Mouse (Mus musculus): Measurements from ENCODE around the gene Best3. TPM values are rescaled to one million over a fixed set of nuclear protein-coding genes. Genes with fewer than 3 reads are reported as not detected.
"Not testable (repeated sequence)": the region's sequence is repeated elsewhere in the genome, so short reads cannot be mapped to it uniquely, and the experiment has no call there.

Gene Best3
- polyA plus RNA-seq, 1 experiment: 0.06 TPM

DNA sequence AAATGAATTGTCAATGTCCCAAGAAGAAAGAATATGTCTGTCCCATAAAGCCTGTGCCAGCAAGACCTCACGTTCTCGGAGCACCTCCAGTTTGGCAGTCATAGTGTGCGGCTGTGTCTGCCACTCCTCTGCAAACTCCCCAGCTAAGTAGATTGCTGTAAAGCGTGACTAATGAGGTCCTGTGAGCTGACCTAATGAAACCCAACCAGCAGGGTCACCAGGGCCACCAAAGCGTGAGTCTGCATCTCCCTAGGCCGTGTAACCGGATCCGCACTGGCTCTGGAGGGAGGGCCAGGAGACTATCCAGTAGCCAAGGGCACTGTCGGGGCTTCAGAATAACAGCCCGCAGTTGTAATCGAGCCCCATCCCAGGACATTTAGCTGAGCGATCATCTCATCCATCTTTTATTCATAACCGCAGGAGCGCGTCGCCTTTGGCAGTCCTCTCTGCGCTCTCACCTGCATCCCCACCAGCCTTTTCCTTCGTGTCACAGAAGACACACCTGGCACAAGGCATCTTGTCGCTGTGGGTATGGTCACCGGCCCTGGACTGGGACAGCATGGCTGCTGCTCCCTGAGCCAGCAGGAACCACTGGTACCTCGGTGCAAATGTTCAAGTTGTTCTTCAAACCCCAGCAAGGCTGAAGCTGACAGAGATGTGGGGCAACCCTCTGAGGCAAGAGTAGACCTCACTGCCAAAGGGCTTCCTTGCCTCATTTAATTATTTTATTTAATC, 35.1 kb downstream of the Best3 start:
- DNase-seq (ENCODE audit: low read depth, low spot score): no peak
- 48% methylated on average over 21 of the region's 21 CpGs for WGBS

DNA sequence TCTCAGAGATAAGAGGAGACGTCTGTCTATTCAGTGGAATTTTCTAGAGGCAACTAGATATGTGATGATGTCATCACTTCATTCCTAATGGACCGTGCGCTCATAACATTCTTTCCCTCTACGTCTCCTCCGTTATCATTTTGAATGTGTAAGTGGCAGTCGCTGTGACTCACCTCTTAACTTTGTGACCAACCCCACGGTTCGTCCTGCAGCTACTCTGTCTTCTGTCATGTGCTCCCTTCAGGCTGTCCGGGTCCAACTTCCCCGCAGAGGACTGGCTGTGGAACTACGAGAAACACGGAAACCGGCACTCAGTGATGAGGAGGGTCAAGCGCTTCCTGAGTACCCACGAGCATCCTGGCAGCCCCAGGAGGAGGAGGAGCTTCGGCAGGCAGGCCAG, 37.6 kb downstream of the Best3 start:
- DNase-seq (ENCODE audit: low read depth, low spot score): no peak
- 36% methylated on average over 16 of the region's 16 CpGs for WGBS

DNA sequence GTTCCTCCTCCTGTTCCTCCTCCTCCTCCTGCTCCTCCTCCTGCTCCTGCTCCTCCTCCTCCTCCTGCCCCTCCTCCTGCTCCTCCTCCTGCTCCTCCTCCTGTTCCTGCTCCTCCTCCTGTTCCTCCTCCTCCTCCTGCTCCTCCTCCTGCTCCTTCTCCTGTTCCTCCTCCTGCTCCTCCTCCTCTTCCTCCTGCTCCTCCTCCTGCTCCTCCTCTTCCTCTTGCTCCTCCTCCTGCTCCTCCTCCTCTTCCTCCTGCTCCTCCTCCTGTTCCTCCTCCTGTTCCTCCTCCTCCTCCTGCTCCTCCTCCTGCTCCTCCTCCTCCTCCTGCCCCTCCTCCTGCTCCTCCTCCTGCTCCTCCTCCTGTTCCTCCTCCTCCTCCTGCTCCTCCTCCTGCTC, 39.7 kb downstream of the Best3 start:
- DNase-seq (ENCODE audit: low read depth, low spot score): not testable (repeated sequence)

DNA sequence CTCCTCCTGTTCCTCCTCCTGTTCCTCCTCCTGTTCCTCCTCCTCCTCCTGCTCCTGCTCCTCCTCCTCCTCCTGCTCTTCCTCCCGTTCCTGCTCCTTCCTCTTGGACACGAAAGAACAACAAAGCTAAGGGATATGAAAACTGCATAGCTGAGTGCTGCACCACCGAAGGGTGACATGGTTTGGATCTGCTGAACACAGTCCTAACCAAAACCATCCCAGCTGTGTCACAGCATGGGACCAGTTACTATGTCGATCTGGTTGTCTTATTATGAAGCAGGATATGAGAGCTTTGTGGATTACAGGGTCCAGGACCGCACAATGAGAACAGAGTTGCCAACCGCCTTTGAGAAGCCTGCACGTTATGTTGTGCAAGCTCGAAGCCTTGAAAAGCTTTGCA, 40.1 kb downstream of the Best3 start:
- 57% methylated on average over 8 of the region's 8 CpGs for WGBS
- no peak for DNase-seq (ENCODE audit: low read depth, low spot score)

DNA sequence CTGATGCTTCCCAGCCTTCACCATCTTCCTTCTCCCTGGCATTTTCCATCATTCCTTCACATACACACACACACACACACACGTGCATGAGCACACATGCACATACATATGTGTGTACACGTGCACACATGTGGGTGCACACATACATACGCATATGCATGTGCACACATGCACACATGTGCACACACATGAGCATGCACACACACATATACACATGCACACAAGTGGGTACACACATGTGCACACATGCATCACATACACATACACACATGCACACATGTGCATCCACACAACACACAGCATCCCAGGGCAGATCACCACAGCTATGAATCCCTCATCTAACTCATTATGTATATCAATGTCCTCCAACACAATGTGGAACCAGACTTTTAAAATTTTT, 45.0 kb downstream of the Best3 start:
- no peak for DNase-seq (ENCODE audit: low read depth, low spot score)
- WGBS: 90% methylated on average over 3 of the region's 3 CpGs

DNA sequence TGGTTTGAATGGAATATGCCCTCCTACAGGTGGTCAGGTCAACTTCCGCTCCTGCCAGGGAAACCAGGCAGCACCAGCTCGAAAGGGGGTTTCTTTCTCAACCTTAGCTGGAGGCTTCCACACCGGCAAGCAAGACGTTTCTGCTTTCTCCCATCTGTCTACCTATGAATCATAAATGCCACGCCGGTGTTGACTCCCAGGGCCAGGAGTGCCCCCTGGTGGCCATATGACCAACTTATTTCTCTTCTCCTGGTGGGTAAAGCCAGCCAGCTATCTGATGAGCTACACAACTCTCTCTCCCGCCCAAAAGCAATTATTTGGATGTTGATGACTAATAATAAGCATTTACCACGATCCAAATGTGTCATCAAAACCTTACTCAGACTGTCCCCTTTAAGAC, 47.7 kb downstream of the Best3 start:
- WGBS: 11% methylated on average over 8 of the region's 8 CpGs
- DNase-seq (ENCODE audit: low read depth, low spot score): peak; percentile 66

DNA sequence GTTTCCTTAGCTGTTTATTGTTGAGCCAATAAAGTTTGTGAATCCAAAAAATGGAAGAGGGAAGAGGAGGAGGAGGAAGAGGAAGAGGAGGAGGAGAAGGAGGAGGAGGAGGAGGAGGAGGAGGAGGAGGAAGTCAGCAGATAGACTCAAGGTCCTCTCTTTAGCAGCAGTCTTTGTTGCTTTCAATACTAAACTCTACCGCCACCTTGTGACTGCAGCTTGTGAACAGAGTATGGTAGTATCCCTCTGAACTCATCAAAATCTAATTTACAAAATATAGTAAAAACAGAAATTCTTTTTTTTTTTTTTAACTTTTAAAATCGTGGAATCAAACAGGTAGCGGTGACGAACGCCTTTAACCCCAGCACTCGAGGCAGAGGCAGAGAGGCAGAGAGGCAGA, 54.2 kb downstream of the Best3 start:
- no peak for DNase-seq (ENCODE audit: low read depth, low spot score)
- 62% methylated on average over 6 of the region's 6 CpGs for WGBS

DNA sequence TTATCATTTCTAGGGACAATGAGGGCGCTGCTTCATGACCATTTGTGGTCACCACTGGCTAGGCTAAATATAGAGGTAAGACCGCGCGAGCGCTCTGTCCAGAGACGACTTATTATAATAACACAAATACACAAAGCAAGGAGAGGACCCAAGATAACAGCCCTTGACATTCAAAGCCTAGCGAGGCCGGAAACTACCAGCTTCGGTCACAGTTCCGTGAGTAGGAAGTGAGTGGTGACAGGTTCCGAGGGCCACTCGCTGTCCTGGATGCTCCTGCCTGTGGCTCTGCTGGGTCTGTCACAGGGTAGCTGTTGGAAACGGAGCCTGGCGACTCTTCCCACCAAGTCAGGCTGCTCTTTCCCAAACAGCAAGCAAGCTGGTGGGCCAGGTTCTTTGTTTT, 56.2 kb downstream of the Best3 start:
- DNase-seq (ENCODE audit: low read depth, low spot score): no peak
- 82% methylated on average over 14 of the region's 14 CpGs for whole genome bisulfite sequencing

DNA sequence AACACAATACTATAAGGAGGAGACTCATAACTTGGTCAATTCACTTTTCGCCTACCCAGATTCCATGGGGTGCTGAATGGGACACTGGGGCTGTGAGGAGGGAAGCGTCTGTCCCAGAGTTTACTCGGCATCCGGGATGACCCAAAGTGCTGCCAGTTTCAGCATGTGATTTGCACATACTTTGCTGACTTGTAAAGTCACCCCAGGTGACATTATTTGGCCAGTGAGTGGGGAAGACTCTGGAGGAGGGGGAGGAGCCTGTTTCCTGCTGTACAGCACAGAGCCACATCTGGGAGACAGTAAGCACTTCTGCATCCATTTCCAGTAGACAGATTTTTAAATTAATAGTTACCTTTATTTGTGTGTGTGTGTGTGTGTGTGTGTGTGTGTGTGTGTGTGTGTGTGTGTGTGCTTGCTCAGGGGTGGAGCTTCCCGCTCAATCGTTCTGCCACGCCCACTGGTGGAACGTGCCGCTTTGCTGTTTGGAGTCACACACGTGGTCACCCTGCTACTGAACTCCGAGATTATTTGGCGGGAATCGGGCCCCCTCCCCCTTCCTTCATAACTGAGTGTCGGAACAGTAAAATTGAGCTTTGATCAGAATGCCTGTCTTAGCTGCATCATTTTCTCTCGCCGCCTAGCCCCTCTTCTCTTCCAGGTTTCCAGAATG, 57.5 kb downstream of the Best3 start:
- not testable (repeated sequence) for DNase-seq (ENCODE audit: low read depth, low spot score)
- 24% methylated on average over 16 of the region's 16 CpGs for WGBS

DNA sequence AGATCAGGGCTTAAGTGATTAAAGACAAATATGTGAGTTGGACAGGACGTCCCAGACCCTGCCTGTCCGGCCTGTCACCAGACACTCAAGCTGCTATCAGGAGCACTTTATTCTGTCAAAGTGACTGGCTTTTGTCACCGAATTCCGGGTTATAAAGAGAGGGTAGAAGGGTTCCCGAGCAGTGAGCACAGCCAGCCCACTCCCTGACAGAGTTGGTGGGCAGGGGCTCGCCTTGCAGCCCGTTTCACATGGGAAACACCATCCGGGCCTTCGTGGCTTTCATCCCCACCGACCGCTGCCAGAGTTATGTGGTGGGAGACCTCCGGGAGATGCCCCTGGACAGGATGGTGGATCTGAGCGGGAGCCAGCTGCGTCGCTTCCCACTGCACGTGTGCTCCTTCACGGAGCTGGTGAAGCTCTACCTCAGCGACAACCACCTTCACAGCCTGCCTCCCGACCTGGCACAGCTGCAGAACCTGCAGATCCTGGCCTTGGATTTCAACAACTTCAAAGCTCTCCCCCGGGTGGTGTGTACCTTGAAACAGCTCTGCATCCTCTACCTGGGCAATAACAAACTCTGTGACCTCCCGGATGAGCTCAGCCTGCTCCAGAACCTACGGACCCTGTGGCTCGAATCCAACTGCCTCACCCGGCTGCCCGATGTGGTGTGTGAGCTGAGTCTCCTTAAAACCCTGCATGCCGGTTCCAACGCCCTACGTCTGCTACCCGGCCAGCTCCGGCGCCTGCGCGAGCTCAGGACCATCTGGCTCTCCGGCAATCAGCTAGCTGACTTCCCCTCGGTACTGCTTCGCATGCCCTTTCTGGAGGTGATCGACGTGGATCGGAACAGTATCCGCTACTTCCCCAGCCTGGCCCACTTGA, 59.3 kb downstream of the Best3 start, which contains the start of gene Lrrc10:
Lrrc10 (plus strand) TSS at position 167 of the 882 bp plus-strand sequence.
- DNase-seq (ENCODE audit: low read depth, low spot score): no peak
- 58% methylated on average over 40 of the region's 40 CpGs for WGBS

DNA sequence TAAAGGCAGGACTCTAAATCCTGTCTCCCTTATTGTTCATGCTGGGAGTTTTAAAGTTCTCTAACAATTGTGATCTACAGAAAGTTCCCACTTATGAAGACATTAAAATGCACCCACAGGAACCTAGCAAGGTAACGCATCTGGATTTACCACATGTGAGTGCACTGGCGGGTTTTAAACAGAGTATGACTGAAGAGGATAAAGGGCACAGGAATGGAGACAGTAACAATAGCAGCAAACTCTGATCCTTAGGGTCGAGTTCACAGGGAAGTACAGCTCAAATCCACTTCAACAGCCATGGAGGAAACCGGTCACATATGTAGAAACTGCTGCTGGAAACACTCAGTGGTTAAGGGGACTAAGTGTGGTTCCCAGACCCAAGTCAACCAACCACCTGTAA, 63.1 kb downstream of the Best3 start:
- WGBS: 66% methylated on average over 4 of the region's 4 CpGs

DNA sequence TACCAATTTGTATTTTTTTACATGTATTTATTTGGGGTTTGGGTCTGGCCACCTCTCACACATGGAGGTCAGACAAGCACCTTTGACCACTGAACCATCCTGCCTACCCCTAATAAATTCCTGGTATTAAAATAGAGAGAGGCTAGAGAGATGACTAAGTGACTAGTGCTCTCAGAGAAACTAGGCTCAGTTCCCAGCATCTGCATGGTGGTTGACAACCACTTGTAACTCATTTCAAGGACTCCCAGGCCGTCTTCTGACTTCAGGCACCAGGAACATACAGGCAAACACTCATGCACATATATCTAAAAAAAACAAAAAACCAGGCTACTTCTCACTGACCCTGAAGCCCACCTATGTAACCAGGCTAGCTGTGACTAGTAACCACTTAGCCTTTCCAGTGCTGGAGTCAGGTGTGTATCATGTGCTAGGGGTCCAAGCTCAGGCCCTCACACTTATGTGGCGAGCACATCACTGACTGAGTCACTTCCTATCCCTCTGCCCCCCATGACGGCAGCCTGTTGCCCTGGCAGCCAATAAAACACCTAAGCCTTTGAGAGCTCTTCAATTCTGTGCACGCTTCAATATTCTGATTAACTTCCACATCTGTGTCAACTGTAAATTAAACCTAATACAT, 64.0 kb downstream of the Best3 start:
- 73% methylated on average over 4 of the region's 4 CpGs for WGBS
- DNase-seq (ENCODE audit: low read depth, low spot score): no peak

More for the DNA sequence above, 63.1 kb downstream of the Best3 start:
- no peak for DNase-seq (ENCODE audit: low read depth, low spot score)

DNA sequence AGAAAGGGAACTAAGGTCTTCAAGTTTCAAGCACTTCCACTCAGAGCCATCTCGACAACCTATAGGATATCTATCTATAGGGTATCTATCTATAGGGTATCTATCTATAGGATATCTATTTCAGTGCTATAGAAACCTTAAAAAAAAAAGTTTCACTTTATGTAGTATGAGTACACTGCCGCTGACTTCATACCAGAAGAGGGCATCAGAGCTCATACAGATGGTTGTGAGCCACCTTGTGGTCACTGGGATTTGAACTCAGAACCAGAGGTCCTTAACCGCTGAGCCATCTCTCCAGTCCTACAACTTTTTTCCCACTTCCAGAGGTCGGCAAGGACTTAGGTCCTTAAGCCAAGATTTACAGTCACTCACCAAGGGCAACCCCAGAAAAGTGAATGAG, 69.6 kb downstream of the Best3 start:
- 93% methylated on average over 4 of the region's 4 CpGs for WGBS
- no peak for DNase-seq (ENCODE audit: low read depth, low spot score)

DNA sequence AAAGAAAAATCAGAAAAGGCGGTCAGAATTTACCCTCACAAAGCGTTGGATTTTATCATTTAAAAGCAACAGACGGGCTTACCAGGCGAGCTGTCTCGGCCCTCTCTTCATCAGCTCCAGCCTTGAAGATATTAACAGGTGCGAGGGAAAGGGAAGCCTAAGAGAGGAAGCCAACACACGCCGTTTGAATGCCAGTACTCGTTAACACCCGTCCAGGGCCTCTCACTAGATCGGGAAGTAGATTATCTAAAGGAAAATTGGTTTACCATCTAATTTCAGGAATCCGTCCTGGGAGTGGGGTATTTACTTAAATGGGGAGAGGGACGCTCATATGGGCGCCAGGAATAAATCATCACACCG, 76.8 kb downstream of the Best3 start:
- WGBS: 2% methylated on average over 15 of the region's 15 CpGs

DNA sequence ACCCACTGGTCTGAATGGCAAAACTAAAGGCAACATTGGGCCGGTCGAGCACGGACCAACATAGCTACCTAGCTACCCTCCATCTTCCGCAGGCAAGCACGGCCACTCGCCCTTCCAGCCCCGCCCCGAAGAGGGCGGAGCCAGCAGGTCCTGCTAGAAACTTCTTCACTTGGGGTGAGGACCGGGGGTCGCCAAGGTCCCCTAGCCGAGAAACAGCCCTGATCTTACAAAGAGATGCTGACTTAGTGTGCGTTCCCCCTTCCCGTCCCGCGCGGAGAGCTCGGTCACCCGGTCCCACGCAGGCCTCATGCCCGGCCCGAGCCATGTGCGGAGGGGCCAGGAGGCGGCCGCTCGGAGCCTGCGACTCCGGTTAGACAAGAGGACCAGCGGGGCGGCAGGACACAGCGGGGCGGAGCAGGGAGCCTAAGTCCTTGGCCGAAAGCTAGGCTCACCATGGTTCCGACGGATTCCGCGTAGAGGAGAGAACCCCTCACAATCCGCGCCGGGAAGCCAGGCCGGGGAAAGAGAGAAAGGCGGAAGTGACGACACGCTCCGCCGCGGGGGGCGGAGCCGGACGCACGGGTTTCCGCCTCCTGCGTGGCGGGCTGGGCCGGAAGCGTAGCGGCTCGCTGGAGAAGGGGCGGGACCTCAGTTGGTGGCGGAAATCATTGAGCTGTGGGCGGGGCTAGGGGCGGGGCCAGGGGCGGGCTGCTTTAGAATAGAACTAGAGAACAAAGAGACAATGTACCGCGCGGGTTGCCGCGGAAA, 77.3 kb downstream of the Best3 start, which contains the start of gene Cct2:
Cct2 (minus strand) TSS at position 561 of the 768 bp plus-strand sequence.
- peak; percentile 81 for DNase-seq (ENCODE audit: low read depth, low spot score)

More for the DNA sequence above, 76.8 kb downstream of the Best3 start:
- no peak for DNase-seq (ENCODE audit: low read depth, low spot score)

DNA sequence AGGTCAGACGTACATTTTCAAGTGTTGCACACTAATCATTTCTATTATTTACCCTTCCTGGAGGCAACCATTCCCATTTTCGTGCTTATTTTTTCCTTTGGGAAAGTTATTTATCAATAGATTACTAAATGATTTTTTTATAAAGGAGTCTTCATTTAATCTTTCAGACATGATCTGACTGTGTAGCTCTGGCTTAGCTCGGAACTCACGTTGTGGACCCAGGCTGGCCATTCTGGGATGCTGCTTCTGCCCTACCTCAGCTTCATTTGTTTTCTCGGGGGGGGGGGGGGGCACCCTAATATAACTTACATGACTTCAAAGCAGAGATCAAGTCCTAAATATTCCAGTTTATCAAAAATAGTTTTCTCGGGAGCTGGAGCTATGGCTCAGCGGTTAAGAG, 78.0 kb downstream of the Best3 start:
- 4% methylated on average over 7 of the region's 7 CpGs for WGBS
- DNase-seq (ENCODE audit: low read depth, low spot score): no peak

More for the DNA sequence above, 77.3 kb downstream of the Best3 start, which contains the start of gene Cct2:
- WGBS: under 1% methylated on average over 68 of the region's 68 CpGs

DNA sequence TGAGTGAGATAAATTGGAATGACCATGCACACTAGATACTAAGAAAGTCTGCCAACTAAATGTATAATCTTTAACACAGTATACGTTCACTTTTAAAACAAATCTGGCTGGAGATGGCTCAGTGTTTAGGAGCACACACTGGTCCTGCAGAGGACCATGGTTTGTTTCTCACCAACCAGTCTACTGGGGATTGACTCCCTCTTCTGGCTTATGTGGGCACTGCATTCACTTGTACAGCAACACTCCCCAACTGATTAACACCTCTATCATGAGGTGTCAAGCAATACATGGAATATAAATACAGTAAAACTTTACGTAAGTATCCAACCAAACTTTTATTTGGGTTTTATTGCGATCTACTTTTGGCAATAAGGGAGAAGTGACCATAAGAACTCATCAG, 83.0 kb downstream of the Best3 start:
- 93% methylated on average over 3 of the region's 3 CpGs for WGBS
- DNase-seq (ENCODE audit: low read depth, low spot score): no peak

DNA sequence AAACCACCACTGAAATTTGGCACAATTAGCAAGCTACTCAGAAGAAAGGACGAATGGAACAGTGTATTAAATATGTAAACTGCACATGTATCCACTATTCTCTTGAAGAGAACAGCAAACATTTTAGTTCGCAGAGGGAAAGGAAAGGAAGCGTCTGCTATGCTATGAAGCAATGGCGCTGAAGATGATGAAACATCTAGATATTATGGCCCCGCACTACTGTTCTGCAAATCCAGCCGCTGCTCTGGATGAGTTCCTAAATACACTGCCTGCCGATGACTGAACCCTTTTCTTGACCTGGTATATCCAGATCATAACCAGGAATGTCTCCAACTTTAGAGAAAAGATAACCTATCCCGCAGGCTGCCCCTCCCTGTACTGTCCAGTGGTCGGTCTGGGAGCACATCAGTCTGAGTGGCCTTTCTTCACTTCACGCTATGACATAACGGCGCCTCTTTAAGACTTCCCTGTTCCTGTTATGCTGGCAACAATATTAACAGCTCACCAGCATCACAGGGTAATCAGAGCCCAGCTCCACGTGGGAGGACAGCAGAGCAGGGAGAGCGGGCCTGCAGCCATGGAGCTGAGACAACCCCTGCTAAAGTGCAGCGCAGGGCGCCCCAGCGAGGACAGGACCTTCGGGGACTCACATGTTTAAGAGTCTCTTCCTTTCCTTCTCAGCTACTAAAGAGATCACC, 86.2 kb downstream of the Best3 start:
- DNase-seq (ENCODE audit: low read depth, low spot score): no peak
- 88% methylated on average over 18 of the region's 18 CpGs for WGBS

DNA sequence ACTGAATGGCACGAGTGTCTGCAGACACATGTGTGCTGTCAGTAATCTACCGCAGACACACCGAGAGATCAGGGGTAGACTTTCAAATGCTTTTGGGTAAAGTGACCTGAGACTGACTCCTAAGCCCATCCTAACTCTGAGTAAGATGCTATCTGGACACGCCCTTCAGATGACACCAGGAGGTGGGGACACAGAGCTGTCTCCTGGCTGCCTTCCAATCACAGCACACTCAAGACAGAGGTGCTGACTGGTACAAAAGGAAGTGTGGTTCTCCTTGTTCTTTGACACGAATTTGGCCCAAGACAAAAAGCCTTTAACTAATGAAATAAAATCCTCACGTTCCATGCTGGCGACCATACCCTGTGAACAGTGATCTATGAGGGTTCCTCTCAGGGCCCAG, 87.1 kb downstream of the Best3 start:
- no peak for DNase-seq (ENCODE audit: low read depth, low spot score)
- WGBS: 86% methylated on average over 7 of the region's 7 CpGs
